Mouse (Mus musculus) cerebellum, adult 9-10 months (tissue): Measurements from ENCODE around the gene Coq9.
A peak's percentile ranks its signal among the peaks of the same experiment; 100 is the strongest.

Experiments used
- DNase-seq: peaks from one replicate; pipeline ENCODE4 v3.0.0; 2022

Gene Coq9

DNA sequence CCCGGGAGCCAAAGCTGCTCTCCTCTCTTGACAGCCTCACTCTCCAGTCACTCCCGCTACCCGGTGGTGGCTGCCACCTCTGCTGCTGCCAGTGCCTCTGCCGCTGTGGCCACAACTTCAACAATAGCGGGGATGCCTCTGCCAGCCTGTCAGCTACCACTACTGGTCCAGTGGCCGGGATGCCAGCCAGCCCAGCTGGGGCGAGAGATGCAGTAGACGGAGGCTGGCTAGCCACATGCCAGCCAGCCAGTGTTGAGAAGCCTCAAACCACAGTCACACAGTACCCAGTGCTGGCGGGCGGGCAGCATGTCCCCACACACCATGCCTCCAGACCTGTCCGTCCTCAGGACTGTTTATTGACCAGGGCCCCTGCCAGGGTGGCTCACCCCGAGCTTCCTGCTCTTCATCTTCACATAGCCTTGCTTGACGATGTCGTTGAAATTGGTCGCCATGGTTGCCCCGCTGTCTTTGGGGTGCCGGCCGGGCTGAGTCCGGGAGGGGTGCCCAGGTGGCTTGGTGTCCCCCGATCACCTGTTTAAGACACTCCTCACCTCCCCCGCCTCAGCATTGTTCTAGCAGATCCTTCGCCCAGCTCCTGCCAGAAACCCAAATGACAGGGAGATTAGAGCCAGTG, 32.5 kb downstream of the Coq9 start:
- peak; percentile 57 for DNase-seq

DNA sequence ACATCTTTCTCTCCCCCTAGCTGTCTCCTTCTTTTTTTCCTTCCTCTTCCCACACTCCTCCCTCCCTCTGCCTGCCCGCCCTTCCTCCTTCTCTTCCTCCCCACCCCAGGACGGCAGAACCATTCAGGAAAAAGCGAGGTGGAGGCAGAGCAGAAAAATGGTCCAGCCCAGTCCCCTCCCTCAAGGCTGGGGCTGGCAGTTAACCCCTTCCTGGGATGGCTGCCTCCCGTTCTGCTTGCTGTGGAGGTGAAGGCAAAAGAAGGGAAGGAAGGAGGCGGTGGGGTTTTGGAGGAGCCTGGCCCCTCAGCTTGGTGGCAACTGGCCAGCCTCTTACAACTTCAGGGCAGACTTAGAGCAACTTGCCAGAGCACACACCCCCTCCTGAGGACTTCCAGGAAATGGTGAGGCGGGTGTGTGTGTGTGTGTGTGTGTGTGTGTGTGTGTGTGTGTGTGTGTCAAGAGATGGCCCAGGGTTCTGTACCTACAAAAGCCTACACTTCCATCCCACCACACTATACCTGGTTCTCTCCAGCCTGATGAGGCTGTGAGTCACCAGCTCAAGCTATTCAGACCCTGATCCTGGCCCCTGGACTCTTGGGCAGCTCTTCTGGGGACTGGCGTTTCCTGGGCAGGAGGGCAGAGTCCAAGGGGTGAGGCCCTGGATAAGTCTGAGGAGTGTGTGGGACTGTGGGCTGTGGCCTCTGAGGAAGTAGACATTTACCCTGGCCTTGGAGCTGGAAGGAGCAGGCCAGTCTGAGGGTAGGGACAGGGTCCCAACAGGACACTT, 33.2 kb downstream of the Coq9 start:
- DNase-seq: peak; percentile 65

DNA sequence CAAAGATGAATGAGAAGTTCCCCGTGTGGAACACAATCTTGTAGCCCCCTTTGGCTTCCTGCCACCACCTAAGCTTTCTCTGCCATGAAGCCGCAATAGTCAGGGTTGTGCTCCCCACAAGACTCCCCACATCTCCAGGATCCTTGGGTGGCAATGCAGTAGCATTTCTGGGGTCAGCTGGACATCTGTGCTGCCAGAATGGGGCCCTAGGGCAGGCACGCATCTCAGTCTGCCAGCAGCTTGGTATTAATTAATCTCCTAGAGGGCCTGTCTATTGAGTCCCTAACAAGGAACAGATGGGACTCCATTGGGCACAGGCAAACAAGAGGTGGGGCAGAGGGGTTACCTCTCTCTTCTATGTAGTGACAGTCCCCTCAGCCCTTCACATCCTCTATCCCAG, 34.0 kb downstream of the Coq9 start:
- DNase-seq: no peak

- no peak for DNase-seq
These were observed 34.5 kb downstream of the Coq9 start for GRCm38 (mm10) chr8:94872576-94872975.

GRCm38 (mm10) chr8:94874358-94874757, 36.2 kb downstream of the Coq9 start:
- DNase-seq: peak; percentile 65

DNA sequence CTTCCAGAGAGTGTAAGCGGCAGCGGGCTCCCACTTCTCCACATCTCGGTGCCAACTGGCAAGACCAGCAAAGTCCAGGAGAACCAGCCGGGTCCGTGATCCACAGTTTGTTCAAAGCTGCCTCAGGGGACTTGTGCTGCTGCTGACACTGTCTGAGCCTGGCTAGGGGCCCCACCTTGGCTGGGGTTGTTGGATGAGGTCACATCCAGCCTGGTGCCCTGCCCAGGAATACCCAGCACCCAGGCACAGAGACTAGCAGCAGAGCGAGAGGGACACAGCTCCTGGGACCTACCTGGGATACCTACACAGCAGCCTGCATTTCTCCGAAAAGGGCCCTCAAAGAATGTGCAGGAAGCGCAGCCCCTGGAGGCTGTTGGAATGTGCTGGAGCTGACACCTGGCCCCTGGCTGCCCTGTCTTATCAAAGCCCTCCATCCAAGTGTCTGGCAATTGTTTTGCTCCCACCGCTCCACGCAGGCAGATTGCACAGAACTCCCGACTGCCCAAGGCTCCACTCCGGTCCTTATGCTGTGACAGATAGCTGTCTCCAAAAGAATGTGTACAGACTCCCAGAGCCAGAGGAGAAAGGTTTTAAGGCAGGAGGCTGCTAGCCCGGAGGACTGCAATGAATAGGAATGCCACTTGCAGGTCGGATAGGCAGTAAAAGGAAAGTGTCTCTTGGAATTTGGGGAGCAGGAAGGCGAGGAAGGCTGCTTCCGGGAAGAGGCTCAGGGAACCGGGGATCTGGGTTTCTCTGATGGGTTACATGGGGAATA, 37.2 kb downstream of the Coq9 start:
- peak; percentile 28 for DNase-seq

DNA sequence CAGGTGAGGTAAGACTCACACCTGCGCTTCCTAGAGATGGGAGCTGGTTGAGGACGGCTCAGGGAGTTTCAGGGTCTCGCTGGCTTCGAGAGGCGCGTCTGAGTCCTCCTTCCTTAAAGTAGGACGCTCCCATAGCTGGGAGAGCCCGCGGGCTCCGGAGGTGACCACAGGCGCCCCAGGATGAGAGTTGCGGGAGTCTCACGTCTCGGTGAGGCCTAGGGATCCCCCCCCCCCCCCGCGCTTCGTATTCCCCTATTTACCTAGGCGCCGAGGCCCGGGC, 37.7 kb downstream of the Coq9 start:
- no peak for DNase-seq

GRCm38 (mm10) chr8:94876197-94876730, 38.1 kb downstream of the Coq9 start, which contains the start of gene Dok4:
Gene Dok4 (minus strand): TSS chr8:94876330.
- DNase-seq: peak; percentile 59

DNA sequence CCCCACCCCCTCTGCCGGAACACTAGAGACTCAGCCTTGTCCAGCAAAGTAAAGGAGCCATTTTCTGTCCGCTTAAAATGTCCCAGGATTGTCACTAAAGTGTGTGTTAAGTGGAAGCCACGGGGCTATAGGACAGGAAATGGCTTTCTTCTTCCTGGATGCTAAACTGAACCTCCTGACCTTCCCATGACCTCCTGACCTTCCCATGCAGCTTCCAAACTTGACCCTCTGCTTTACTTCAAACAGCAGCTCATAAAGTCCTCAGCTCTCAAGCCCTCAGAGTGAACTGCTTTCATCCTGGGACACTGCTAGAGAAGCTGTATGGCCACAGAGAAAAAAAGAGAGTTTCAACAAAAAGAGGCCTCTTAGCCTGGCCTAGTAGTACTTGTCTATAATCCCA, 38.7 kb downstream of the Coq9 start:
- no peak for DNase-seq

DNA sequence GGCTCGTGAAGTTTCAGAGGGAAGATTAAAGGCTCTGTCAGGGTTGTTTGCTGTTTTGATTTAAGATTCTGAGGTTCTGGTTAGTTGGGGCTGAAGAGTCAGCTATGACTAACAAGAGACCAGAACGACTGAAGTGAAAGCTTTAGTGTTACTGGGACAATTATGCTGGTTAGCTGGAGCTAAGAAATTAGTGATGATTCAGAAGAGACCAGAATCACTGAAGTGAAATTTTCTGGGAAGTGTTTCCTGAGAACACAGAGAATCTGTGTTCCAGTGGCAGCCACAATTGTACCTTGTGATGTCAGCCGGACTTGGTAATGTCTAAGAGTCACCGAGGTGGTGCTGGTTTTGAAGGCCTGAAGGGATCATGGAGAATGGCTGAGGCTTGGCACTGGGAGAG, 42.6 kb downstream of the Coq9 start:
- no peak for DNase-seq

DNA sequence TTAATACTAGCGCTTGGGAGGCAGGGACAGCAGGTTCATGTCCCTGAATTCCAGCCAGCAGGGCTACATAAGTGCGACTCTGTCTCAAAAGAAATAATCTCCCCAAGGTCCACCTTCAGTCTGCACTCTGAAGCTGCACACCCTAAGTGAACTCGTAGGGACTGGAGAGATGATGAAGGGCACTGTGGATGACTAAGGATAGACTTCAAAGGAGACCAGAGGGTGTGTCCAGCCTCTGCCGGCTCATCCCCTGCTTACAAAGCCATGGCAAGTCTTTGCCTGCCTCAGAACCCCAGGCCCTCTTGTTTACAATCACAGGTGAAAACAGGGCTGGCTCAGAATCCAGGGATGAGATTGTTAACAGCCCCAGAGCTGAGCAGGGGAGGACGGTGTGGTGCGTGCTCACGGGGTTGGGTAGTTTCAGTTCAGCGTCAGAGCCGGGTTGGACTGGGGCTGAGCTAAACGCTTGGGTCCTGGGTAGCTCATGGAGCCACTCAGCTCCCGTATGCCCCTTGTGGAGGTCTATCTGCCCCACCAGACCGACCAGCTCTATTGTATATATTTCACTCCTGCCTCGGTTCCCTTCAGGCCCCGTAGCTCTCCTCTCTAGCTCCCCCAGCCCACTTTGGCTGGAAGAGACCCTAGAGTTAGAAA, 50.4 kb downstream of the Coq9 start:
- DNase-seq: no peak

GRCm38 (mm10) chr8:94892917-94893316, 54.8 kb downstream of the Coq9 start:
- no peak for DNase-seq

DNA sequence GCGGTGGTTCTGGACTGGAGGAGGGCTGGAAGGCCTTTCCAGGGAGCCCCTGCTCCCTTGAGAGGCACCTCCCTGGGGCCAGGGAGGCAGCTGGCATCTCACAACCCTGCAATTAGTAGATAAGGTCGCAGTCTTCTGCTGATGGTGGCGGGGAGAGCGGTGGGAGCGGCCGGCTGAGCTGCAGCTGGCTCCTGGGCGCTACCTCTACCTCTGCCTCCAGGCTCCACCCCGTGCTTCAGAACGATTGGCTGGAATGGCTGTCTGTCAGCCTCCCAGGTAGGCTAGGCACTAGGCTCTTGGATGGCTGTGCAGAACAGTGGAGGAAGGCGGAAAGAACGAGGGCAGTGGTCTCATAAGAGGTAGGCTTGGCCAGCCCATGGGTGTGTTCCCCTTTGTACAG, 61.1 kb downstream of the Coq9 start:
- no peak for DNase-seq

DNA sequence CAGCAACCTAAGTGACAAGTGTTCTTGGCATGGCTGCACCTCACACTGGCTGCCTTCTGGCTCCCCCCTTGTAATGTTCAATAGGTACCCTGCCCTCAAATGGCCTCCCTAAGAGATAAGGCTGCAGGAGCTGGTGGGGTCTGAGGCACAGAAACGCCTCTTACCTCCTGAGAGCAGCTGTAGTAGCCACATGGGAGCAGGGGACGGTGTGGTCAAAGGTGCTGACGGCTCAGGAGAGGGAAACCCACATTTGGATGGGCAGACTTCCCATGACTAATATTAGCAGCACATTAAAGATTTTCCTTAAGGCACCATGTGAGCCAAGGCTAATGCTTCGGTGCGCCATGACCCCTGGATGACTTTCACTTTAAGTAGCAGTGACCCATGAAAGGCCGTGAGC, 62.5 kb downstream of the Coq9 start:
- DNase-seq: no peak

GRCm38 (mm10) chr8:94901031-94901430, 62.9 kb downstream of the Coq9 start:
- no peak for DNase-seq

- no peak for DNase-seq
These were observed 65.6 kb downstream of the Coq9 start for GRCm38 (mm10) chr8:94903709-94904108.
